8 mouse cellular contexts compared by ENCODE assay signal in genomic region chr19:45997785-45998693, GRCm38 (mm10). TPM values are rescaled to one million over a fixed set of nuclear protein-coding genes. Genes with fewer than 3 reads are reported as not detected.
A peak's percentile ranks its signal among the peaks of the same experiment; 100 is the strongest.
DNase-seq lines count a peak whose midpoint lies in the region; ATAC-seq lines count a peak whose summit lies in the region.

Gene Armh3 (minus strand): TSS chr19:45998488.

- H3K36me3 ChIP-seq in intestine, embryonic 14.5 days (ENCODE audit: control insufficient read depth, insufficient read depth, low read length): peaks cover 3% of the 10 kb centered on the region; the same call in 1 of the 2 replicates

- H3K27ac ChIP-seq in intestine, embryonic 14.5 days (ENCODE audit: low read depth): peak within 1 kb of the TSS; percentile 93

- under 1% methylated on average over 67 of the region's 76 CpGs for WGBS in intestine, embryonic 14.5 days

- H3K9ac ChIP-seq in intestine, embryonic 14.5 days (ENCODE audit: low read length): peak within 1 kb of the TSS; percentile 88

- intact Hi-C loops in left cerebral cortex, postnatal 14 days (cut with DNase I): no loop called here

- peak within 1 kb of the TSS; percentile 59 for H3K4me3 ChIP-seq in intestine, embryonic 14.5 days (ENCODE audit: low read depth, low read length)

- peak; percentile 85 to 89 for DNase-seq in adrenal gland, adult 18-20 months (ENCODE audit: low spot score in 2 of 2)
- peak; percentile 95 for DNase-seq in embryo, embryonic 11 days
- peak; percentile 91 for DNase-seq in gastrocnemius, postnatal 25 days
- DNase-seq in intestine, embryonic 14.5 days (ENCODE audit: low spot score): peak; percentile 96
- peak; percentile 91 to 93 for DNase-seq in left cerebral cortex, postnatal 14 days (ENCODE audit: low spot score in 2 of 2)
- peak; percentile 94 for DNase-seq in mesoderm, embryonic 11.5 days (ENCODE audit: low read depth, low spot score)
- peak; percentile 90 to 94 for DNase-seq in right cerebral cortex, postnatal 36 days (ENCODE audit: low spot score in 2 of 2)
- peak; percentile 96 for DNase-seq in yolk sac, embryonic 10.5 days (ENCODE audit: low spot score)

- H3K4me2 ChIP-seq in intestine, embryonic 14.5 days (ENCODE audit: low read length): peak within 1 kb of the TSS; percentile 69

- peak; percentile 94 for ATAC-seq in intestine, embryonic 14.5 days (replicated peaks; ENCODE audit: low FRiP score, low TSS enrichment, low read depth)

- H3K9me3 ChIP-seq in intestine, embryonic 14.5 days (ENCODE audit: control insufficient read depth, low read length): 0 out of 2 replicates have a peak, but pooled peaks cover 4% of the 10 kb centered on the region

- H3K27me3 ChIP-seq in intestine, embryonic 14.5 days (replicated peaks; ENCODE audit: control insufficient read depth, insufficient read depth, low read length): no peaks in the 10 kb centered on the region

- peaks cover 8% of the 10 kb centered on the region for H3K4me1 ChIP-seq in intestine, embryonic 14.5 days (replicated peaks; ENCODE audit: control insufficient read depth, insufficient read depth, low read length)

RNA-seq across cellular contexts. Expression of gene Armh3, which starts in this region (rescaled TPM):
- total RNA-seq in adrenal gland, adult 18-20 months (2021): 10 to 100 TPM; 12.0 to 12.3 TPM
- total RNA-seq in gastrocnemius, postnatal 25 days (2021): 10 to 100 TPM; 10.2 TPM
- polyA plus RNA-seq in intestine, embryonic 14.5 days (2014; fragmentation: Nextera tagmentation; extraction: Ambion mirVana): 15.0 and 16.6 TPM in 2 replicates
- total RNA-seq in left cerebral cortex, postnatal 14 days (2021): 10 to 100 TPM; 20.8 to 21.9 TPM

Comparison
In these comparisons a context has a peak if more than half of its experiments do, and no peak if none do; other contexts are left out.
1. Peak in every context shown above with its lines: DNase-seq, ATAC-seq, H3K4me3 ChIP-seq and H3K27ac ChIP-seq.